Mouse (Mus musculus): ENCODE data around the gene Rps27l.

Rps27l gene

GRCm38 (mm10) chr9:66982085-66982484 is 36.2 kb downstream of the Rps27l start:
- no peak for DNase-seq (ENCODE audit: low spot score)

- DNase-seq (ENCODE audit: low spot score): no peak
Measured at GRCm38 (mm10) chr9:66985377-66985776, 39.5 kb downstream of the Rps27l start.

GRCm38 (mm10) chr9:66988198-66988887 is 42.5 kb downstream of the Rps27l start:
- DNase-seq (ENCODE audit: low spot score): no peak

GRCm38 (mm10) chr9:66988888-66989414 is 43.1 kb downstream of the Rps27l start:
- no peak for DNase-seq (ENCODE audit: low spot score)

- DNase-seq (ENCODE audit: low spot score): no peak
Measured at GRCm38 (mm10) chr9:66989581-66989980, 43.7 kb downstream of the Rps27l start.

GRCm38 (mm10) chr9:66990046-66990445 is 44.2 kb downstream of the Rps27l start:
- DNase-seq (ENCODE audit: low spot score): no peak

GRCm38 (mm10) chr9:66991021-66991749 is 45.3 kb downstream of the Rps27l start:
- no peak for DNase-seq (ENCODE audit: low spot score)

- DNase-seq (ENCODE audit: low spot score): no peak
Measured at GRCm38 (mm10) chr9:66991750-66992410, 46.0 kb downstream of the Rps27l start.

Measured in embryo, embryonic 10 days (tissue).